Mouse (Mus musculus): ENCODE measurements around the gene Ipmk.
A peak's percentile ranks its signal among the peaks of the same experiment; 100 is the strongest.

Gene Ipmk

DNA sequence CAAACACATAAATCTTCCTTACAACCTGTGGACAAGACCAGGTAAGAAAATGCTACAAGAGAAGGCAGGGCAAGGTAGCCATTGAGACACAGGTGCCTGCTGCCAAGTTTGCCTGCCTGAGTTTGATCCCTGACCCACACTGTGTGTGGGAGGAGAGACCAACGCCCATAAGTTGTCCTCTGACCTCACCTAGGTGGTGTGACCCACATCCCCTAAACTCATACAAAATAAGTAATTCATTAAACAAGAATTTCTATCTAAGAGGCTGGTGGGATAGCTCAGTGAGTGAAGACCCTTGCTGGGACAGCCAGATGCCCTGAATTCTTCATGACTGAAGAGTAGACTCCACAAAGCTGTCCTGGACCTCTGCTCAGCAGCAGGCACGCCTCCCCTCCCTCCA, 7.4 kb upstream of the Ipmk start:
- no peak for DNase-seq (ENCODE audit: low spot score)

DNA sequence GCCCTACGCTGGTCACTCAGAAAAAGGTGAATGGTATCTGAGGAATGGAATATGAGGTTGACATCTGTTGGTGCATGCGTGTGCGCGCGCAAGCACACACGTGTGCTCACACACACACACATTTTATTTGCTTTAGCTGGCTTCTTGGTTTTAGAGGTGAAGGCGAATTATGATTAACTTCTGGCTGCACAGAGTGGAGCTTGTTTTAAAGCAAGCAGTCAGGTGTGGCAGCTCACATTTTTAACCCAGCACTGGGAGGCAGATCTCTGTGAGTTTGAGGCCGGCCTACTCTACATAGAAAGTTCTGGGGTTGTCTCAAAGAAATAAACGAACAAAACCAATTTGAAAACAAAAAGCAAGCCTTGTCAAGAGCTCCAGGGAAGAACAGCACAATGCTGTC, 6.3 kb upstream of the Ipmk start:
- no peak for DNase-seq (ENCODE audit: low spot score)

DNA sequence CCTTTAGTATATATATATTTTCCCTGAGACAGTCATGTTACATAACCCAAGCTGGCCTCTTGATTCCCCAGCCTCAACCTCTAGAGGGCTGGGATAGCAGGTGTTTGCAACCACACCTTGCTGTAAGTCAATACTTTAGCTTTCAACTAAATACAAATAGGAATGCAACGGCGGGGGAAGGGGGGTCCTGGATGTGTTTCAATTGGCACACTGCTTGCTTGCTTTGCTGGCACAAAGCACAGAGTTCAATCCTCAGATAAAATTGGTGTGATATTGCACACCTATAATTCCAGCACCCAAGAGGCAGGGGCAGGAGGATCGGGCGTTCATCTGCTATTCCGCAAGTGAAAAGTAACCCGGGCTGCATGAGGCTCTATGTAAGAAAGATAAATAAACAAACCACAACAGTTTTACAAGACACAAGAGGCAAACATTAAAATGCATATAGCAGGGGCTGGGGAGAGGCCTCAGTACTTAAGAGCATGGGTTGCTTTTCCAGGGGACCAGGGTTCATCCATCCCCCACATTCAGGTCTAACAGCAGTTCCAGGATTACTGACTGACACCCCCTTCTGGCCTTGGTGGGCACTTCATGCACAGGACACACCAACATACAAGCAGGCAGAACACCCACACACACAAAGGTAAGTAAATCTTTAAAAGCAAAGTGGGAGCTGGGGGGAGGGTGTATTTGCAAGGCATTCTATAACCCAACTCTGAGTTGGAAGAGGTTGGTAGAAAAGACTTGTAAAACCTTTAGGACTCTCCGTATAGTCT, 5.3 kb upstream of the Ipmk start:
- no peak for DNase-seq (ENCODE audit: low spot score)

DNA sequence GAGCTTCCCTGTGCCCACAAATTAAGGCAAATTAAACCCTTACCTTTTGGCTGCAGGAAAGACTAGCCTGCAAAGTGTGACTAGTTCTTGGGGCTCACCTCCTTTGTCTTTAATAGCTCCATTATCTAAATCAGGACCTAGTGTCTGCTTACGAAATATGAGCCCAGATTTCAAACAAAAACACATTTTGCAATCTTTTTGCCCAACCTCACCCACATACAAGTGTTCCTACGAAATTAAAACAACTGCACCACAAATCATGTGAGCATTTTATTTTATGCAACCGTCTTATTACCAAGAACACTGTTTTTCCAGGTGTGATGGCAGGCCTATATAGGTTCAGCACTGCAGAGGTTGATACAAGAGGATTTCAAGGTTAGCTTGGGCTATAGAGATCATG, 4.4 kb upstream of the Ipmk start:
- no peak for DNase-seq (ENCODE audit: low spot score)

DNA sequence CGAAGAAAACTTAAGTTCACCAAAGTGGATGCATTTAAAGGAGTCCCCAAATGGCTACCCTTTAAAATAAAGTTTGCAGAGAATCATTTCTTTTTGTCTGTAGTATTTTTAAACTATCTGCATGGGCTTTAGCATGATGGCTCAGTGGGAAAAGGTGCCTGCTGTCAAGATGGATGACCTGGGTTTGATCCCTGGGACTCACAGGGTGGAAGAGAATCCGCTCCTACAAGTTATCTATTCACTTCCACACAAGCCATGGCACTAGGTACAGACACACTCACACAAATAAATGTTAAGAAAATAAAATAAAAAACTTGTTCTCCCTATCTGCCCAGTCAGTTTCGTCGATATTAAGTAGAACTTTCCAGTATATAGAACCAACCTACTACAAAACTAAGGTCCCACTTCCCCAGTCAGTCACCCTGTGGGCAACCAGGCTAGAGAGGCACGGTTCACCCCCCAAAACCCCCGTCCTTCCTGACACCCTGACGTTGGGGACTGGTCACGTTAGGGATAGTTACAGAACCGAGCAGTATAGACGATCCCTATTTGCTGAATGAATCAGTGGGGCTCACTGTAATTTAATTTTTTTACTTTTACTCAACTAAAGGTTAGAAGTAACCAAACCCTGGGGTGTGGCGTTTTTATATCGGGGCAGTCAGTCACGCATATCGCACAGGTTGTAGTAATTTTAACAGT, 3.8 kb upstream of the Ipmk start:
- DNase-seq (ENCODE audit: low spot score), result no peak

DNA sequence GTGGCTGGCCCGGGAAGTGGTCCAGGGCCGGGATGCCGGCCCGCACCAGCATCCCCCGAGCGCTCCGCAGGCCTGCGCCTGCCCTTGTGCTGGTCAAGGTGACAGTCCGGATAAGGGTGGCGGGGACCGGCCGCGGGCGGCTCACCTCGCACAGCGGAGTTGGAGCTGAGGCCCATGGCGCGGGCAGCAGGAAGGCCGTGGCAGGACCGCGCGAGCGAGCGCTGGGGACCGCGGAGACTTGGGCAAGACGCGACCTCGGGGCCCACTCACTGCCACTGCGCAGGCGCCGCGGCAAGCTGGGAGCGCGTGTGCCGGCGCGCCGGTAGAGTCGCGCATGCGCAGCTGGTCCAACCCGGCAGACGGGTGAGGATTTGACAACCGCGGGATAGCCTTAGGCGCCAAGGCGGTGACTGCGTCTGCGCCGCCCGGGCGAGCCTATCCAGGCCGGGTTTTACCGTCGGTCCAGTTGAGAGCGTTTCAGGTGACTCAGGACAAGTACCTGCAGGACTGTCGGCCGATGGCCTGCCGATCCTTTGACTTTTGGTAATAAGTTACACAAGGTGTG, 2.9 kb upstream of the Ipmk start, which contains the start of gene Cisd1:
Gene Cisd1, minus strand, starts transcription at position 376 of the 565 bp plus-strand sequence.
- DNase-seq (ENCODE audit: low spot score), result peak; percentile 86

DNA sequence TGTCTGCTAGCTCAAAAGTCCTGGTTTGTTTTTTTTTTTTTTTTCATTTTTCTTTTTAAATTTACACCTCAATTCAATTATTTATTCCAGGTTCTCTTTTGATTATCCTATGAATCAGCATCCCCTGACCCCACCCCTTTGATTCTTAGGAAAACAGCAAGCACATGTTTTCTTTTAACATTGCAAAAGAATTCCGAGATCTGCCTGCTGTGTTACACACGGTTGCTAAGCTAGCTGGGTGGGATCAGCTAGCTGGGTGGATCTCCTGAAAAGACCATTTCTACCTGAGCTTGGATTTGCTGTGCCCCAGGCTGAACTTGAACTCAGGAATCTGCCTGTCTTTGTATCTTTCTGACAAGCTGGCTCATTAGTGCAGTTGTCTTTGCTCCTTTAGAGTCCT, 1.5 kb upstream of the Ipmk start:
- DNase-seq (ENCODE audit: low spot score), result no peak

DNA sequence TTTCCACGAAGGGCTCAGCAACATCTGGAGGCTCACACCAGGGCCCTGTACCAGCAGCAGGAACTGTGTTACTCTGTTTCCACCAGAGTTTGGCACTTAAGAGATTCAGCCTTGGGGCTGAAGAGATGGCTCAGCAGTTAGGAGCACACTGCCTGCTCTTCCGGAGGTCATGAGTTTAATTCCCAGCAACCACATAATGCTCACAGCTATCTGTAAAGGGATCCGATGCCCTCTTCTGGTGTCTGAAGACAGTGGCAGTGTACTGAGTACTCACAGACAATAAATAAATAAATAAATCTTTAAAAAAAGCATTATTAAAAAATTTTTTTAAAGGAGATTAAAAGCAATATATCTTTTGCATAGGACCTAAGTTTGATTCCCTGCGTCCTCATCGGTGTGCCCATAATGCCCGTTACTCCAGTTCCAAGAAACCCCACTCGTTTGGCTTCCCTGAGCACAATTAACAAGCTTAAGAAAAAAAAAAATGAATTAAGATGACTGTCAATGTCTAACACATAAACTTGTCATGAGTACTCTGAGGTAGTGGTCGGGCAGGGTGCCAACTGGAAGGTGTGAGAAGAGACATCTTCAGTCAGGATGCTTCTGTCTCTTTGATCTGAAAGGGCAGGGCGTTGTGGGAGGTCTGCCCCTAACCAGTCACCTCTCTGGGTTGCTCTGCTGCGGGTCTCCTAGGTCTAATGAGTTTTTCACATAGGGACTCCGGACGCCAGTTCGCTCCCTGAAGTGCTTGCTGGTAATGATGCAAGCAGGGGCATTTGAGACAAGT, 648 bp upstream of the Ipmk start:
- DNase-seq (ENCODE audit: low spot score), result no peak

DNA sequence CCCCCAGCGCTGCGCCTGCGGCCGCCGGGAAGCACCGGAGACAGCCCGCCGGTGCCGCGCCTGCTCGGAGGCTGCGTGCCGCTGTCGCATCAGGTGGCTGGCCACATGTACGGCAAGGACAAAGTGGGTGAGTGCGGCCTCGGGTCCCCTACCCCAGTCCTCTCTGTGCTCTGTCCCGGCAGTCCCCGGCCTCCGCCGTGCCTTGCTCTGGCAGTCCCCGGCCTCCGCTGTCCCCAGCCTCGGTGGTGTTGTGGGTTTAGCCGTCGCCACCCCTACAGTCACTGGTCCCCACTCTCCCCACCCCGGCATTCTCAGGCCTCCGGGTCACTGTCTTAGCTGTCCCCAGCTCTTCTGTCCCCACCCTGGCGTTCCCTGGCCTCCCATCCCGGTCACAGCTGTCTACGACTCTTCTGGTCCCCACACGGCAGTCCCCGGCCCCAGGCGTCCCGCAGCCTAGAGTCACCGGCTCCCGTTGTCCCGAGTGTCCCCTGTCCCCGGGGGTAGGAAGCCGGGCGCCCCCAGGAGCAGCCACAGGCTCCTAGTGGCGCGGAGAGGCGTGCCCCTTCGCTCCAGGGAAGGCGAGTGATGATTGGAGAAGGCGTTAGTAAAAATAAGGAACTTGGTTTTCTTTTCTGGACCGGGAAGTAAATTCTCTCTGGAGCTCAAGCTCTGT, 537 bp downstream of the Ipmk start:
- DNase-seq (ENCODE audit: low spot score), result peak; percentile 31

DNA sequence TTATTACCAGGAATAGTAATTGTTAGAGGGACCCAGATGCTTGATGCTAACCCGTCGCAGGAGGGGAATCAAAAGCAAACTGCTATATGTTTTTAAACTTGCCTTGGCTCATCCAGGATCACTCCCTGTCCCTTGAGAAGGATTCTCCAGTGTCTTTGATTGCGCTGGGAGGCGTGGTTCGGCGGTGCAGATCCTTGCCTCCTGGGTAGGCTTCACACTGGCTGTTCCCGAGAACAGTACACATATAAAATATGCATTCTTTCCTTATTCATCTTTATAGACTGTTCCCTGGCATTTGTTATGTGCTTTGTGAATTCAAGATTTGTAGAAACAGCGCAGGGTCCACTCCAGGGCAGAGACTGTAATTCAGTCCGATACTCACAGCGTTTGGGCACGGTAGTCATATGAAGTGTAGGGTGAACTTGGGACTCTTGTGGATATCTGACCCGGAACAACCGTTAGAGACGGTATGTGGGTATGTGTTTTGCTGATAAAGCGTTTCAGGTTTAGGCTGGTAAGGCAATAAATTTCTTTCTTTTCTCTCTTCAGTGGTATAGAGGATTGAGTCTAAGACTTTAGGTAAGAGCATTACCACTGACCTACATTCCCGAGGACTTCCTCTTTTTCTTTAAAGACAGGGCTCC, 1.2 kb downstream of the Ipmk start:
- DNase-seq (ENCODE audit: low spot score), result no peak

DNA sequence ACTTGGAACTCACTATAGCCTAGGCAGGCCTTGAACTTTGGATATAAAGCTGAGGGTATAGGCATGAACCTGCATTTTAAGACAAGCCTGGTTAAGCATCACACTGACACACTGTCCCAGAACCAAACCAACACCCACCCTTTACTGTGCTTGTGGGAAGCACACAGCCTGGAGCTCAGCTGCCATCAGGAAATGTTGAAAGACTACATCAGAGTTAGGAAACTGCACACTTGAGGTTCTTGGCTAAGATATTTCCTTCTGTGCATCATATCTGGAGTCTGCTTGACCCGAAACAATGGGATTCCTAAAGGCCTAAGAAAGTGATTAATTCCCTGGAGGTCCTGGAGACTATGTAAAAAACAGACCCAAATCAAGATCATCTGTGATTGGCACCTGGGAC, 1.7 kb downstream of the Ipmk start:
- DNase-seq (ENCODE audit: low spot score), result no peak

DNA sequence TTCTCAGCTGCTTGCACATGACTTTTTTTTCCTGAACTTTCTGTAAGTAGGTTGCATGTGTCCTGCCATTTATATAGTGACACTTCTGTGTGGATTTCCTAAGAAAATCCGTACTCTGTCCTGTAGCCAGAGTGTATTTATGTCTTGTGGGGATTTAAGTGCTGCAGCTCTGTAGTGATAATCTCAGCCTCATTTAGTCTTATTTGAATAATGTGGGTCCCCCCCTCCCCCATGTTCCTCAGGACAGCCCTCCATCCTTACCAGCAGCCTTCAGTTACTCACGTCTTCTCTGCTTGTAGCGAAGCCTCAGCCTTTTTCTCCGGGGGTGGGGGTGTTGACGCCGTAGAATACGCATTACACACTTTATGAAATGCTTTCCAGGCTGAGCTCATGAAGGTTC, 3.7 kb downstream of the Ipmk start:
- DNase-seq (ENCODE audit: low spot score), result no peak

DNA sequence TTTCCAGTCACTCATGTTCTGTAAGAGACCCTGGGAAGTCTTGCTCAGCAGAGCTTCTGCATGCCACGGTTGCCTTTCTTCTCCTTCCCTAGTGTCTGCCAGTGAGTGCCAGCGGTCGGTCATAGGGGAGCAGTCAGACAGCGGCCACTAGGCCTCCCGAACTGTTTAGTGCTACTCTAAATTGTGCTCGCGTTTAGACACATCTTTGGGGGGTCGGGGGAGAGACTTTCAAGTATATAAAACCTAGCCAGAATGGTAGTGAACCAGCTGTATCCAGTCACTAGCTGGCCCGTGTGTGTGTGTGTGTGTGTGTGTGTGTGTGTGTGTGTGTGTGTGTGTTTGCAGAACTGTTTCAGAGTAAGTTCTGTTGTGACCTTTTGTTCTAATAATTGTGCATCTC, 6.3 kb downstream of the Ipmk start:
- DNase-seq (ENCODE audit: low spot score), result no peak

DNA sequence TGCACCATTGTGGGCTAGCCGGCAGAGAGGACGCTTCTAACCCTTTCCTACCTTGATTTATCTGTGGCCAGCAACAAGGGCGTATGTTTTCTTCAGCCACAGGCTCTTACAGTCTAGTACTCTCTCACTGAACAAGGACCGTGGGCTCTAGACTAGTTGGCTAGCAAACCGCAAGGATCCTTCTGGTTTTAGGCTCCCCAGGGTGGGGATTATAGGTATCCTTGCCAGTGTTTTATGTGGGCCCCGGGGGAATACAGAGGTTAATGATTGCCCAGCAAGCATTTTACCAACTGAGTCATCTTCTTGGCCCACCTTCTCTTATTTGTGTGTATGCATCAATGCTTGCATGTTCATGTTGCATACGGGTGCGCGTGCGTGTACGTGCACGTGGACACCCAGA, 7.4 kb downstream of the Ipmk start:
- no peak for DNase-seq (ENCODE audit: low spot score)

DNA sequence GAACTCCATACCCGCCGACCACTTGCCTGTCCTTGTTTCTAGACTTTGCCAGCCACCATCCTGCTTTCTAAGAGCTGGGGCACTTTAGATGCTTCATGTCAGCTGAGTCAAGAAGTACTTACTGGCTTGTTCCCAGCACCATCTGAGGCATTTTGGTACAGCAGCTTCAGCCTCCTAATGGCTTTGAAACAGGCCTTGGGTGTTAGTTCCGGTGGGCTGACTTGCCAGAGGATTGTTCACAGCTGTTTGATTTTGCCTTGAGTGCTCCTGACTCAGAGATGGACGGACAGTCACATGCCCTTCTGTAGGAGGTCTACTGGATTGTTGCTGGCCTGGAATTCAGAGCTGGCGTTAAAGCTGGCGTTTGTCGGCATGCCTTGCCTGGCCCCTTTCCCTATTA, 13.5 kb downstream of the Ipmk start:
- no peak for DNase-seq (ENCODE audit: low spot score)

DNA sequence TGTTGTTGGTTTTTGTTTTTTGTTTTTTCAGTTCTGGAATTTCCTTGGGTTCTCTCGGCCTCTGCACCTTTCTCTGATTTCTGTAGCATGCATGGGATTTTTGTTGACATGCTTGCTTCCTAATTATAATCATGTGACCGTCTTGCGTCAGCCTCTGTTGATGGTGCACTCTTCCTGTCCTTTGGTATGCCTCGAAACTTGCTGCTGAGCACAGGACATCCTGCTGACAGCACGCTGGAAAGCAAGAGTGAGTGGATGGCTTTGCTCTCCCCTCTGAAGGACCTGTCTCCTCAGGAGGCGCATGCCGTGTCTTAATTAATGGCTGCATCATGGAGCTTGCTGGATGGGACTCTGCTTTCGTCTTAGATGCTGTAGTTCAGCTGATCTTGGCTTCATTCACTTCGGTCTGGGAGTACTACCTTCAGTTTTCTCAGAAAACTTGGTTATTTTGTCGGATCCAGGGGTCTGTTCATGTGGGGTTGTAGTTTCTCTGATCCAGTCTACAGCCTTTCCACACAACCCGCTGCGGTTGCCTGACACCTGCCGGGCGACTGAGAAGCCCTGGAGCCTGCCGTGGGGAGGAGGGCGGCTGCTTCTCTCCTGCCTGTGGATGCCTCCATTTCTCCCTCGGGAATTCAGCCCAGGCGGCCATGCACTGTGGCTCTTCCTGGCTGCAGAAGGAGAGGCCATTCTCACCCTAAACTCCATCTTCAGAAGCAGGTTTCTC, 14.4 kb downstream of the Ipmk start:
- no peak for DNase-seq (ENCODE audit: low spot score)

DNA sequence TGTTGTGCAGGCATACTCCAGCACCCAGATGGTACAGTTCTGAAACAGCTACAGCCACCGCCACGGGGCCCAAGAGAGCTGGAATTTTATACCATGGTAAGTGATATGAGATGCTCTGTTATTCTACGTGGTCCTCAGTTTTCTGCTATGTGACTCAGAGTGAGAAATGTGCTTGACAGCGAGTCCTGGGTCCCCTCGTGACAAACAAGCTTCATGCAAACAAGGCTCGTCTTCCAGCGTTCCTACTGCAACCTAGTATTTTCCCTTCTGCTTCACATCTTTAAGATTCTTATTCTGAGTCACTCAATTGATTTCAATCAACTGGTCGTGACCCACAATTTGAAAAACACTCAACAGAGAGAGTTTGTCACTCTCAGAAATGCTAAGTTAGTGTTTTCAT, 15.9 kb downstream of the Ipmk start:
- no peak for DNase-seq (ENCODE audit: low spot score)

DNA sequence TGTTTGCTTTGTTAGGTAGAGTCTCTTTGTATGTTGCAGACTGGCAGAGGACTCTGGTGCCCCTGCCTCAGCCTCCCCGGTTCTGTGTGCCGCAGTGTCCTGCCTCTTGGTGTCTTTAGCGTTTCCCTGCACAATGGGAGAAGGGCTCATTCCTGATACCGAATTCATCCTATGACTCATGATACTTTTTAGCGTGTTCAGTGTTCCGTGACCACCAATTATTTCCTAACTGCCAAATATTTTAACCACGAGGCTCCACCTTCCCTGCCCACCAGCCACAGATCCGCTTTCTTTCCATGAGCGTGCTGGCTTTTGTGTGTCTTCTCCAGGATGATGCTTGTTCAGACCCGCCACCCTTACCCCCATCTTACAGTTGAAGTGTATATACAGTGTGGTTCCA, 16.3 kb downstream of the Ipmk start:
- DNase-seq (ENCODE audit: low spot score), result no peak

DNA sequence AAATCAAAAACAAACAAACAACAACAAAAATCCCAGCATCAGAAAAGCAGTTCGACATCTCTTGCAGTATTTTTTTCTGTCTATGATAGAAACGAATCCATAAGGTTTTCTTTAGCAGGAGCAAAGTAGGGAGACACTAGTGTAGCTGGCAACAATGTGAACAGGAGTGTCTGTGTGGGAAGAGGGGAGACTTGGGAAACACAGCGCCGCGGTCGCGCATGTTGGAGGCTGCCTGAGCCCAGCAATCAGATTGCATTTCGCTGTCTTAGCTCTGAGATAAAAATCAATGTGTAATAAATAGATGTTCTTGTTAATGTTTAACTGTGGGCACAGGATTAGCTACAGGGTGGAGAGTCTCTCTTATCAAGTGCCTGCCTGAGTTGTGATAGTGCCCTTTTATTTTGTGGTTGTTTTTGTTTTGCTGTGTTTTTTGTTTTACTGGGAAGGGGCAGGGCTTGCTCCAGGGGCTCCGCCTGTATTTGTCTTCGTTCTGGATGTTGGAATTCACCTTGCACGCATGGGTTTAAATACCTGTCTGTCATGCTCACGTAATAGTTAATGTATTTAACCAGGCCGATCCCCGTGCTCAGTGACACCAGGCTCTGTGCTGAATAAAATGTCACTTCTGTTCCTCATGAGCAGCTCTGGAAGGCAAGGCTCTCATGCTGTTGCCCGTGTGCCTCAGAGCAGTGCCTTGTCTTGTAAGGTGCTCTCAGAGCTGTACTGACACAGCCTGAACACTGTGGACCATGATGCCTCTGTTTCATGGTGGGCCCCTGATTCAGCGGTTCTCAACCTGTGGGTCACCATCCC, 20.8 kb downstream of the Ipmk start:
- no peak for DNase-seq (ENCODE audit: low spot score)

DNA sequence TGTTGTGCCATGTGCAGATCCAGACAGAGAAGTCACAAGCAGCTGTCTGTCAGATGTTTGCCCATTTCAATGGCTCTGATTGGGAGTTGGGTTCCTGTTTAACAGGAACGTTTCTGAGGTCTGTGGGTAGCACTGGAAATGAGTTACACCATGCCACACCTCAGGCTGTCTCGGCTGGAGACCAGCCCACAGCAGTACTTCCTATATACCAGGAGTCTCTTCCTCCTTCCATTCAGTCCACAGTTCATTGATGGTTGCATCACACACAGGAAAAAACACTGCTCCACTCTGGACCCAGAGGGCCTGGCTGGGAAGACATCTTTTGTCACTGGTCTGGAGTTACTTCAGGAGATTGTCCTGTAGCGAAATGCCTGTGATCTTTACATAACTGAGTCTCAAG, 21.9 kb downstream of the Ipmk start:
- no peak for DNase-seq (ENCODE audit: low spot score)

All from spleen, adult 12 weeks (tissue).